ENCODE assay signal across 16 mouse cellular contexts in genomic region chr2:71895596-71896286, GRCm38 (mm10).
"Had no signal": no experiment of that assay in that cellular context is flagged by ENCODE, and none has a peak within 500 bp of the region (broad histone marks: within the 10 kb centered on the region; RNA-seq: fewer than 3 reads in every experiment).

No protein-coding gene starts in this region.

- DNase-seq: gastrocnemius, adult 2 months; gastrocnemius, postnatal 10 days; gastrocnemius, postnatal 25 days; heart, adult 2 months; heart, postnatal 14 days; heart, postnatal 36 days; kidney, adult 11 months; kidney, adult 2 months; kidney, adult 9 months; kidney, postnatal 14 days; kidney, postnatal 36 days; layer of hippocampus, adult 9-11 months; layer of hippocampus, postnatal 36 days; left cerebral cortex, postnatal 4 days had no signal

- ATAC-seq: hindbrain, postnatal 0 days; intestine, embryonic 16.5 days had no signal
